Mouse (Mus musculus): ENCODE measurements at regions not wholly inside any gene's neighbourhood (a gene's known extent, or its start where the extent isn't known, plus 50 kb on each side); places are given as distances from the start of the nearest gene placed in this dataset.

DNA sequence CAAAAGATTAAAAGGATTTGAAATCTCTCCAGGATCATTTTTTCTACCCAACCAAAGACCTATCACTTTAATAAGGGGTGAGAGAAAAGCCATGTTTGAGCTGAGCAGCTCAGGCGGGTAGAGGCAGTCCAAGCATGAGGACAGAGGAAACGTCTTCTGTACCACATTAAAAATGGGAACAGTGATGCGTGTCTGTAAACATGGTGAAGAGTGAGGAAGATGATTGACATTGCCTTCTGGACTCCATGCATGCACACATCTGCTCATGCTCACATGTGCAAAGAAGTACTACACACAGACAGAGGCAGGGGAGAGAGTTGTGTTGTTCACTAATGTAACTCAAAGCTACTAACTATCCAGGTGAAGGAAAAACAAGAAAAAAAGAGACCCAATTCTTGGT lies 243.4 kb upstream of the Htr2a start:
- DNase-seq: no peak

DNA sequence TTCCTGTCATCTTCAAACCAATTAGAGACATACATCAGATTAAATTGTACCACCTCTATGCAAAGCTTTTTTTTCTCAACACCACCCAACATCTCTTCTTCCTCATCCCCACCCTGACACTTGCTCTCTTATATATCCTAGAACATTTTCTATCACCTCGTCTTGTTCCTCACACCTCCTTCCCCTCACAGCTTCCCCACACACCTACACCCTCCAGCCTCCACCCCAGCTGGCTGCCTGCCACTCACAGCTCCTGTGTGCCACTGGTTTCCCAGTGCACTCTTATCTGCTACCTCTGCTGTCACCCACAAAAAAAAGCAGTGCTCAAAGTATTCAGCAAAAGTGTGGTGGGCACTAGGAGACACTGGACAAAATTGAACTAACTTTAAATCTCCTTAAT lies 231.2 kb upstream of the Htr2a start:
- DNase-seq: no peak

DNA sequence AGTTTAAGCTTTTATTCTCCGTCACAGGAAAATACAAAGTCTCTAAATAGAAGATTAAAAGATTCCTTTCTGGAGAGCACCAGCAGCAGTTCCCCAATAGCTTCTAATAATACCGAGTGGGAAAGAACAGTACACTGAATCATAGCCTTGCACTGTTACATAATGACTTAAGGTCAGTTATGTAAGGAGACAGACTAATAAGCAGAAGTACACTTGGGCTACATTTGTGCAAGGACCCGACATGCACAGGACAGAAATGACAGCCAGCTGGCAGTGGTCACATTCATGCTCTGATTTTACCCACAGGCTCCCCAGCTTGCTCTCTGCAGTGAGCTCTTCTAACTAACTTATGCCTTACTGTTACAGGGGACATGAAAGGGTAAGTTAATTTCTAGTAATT lies 212.4 kb upstream of the Htr2a start:
- DNase-seq: no peak

DNA sequence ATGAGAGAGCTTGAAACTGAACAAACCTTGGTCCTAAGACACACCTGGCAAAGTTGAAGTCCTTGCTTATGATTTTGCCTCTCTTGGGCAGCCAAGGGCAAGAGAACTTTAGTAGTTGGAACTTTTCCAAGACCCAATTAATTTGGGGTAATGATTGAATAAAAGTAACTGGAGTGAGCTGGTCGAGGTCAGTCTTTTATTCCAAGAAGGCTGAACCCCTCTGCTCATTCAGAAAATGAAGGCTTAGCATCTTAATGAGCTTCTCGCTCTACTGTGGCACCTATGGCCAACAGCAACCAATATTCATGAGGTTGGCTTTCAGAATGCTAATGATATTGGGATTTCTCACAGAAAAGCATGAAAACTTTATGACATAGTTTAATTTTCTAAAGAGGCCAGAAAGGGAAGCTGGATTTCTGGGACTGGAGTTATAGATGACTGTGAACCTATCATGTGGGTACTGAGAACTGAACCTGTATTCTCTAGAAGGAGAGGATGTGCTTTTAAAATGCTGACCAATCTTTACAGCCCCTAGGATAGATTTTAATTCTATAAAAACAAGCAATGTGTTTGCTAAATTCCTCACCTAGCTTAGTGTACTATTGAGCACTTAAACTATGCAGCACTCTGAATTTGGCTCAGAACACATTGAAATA lies 176.5 kb upstream of the Htr2a start:
- no peak for DNase-seq

DNA sequence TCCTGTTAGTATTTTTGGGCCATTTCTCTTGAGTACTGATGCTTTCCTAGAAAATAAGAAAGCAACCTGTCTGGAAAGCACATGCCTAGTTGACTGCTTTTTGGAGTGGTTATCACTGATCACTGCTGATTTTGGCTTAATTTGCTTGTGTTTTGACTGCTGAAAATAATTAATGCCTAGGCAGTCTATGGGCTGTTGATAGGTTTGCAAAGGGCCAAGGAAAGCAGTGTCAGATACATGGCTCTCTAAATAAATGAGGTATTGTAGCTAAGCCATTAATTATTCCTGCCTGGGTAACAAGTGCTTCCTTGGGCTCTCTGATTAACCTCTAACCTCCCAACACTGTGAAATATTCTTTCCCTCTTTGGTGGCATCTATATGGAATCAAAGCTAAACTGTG lies 145.1 kb upstream of the Htr2a start:
- DNase-seq: no peak

DNA sequence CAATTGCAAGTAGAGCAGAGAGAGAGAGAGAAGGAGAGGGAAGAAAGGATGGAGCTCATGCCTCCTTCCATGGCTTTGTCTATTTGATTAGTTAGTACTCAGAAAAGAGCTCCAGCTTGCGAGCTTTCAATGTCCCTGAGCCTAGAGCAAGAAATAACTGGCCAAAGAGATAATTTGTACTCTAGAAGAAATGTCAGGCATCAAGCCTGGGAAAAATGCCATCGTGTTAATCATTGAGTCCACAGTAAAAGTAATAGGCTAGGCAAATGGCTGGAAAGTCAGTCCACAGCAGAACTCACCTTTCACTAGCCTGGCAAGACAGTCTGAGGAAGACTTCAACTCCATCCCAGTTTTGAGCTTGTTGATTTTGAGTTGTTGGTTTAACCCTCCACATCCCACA lies 129.1 kb upstream of the Htr2a start:
- no peak for DNase-seq

DNA sequence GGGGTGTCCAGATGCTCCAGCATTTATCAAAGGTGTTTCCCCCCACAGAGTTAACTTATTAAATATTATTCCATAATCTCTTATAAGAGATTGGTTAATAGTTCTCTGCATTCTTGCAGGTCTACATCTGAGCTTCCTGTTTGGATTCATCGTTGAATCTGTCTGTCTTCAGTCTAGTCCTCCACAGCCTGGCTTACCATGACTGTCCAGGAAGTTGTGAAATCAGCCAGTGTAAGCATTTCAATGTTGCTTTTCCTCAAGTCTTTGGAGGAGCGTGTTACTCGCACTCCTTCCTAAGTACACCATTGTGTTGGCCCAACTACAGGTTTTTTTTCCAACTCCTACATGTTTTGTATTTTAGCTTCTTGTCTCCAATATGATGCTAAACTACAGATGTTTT lies 124.2 kb upstream of the Htr2a start:
- DNase-seq: no peak

DNA sequence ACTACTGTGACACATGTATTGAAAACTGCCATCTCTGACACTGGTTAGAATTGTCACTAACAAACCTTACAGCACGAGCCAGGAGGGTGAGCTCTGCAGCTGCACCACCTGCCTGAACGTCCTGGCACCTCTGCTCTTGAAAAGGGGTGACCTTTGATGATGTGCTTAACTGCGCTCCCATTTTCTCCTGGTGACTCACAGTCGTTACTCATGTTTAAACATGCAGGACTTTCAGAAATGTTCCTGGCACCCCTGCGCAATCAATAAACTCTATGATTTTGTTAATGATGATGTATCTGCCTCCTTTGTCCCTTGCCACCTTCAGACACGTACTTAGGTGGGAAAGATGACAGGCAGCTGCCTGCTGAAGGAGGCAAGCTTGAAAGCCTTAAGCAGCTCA lies 121.1 kb upstream of the Htr2a start:
- DNase-seq: no peak

DNA sequence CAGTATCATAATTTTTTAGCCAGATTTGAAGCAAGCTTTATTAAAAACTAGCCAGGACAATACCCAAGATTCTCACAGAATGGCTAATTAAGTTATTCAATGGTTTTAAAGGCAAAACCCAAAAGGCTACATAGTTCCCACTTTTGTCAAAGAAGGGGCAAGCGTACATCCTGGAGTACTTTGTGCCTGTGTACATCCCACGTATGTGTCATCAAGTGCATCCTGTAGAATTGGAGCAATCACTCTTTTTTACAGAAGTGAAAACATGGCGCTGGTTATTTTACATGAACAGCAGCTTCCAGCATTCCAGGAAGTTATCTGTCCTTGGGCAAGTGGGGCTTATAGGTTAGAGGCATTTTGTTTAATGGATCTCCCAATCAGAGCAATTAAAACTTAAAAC lies 119.0 kb upstream of the Htr2a start:
- no peak for DNase-seq

DNA sequence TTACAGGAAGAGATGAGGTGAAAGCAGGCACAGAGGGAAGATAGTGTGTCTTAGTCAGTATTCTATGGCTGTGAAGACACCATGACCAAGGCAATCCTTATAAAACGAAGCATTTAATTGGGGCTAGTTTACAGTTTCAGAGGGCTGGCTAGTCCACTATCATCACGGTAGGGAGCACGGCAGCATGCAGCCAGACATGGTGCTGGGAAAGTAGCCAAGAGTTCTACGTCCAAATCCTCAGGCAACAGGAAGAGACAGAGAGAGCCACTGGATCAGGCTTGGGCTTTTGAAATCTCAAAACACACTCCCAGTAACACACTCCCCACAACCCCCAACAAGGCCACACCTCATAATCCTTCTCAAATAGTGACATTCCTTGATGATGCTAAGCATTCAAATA lies 113.4 kb upstream of the Htr2a start:
- no peak for DNase-seq

DNA sequence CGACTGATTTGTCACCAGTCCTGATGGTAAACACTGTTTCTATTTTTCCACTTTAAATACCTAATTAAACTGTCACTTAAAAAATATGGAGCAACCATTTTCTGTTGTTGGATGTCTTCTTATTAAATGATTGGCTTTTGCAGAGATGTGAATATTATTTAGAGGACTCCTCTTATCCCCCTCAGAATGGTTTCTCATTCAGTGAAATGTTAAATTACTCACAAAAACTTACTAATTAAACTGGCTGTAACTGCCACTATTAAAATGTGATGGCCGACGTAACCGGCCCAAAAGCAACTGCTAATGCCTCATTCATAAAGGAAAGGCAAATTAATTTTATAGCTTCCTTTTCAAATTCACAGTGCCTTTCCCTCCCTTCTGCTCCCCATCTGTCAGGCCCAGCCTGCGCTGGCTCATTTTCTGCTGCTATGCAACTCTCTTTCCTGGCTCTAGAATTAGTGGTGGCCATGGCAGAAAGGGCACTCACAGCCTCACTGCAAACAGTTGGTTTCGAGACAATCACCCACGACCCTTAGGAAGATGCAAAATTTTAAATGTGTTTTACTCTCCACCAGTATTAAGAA lies 111.2 kb upstream of the Htr2a start:
- no peak for DNase-seq

DNA sequence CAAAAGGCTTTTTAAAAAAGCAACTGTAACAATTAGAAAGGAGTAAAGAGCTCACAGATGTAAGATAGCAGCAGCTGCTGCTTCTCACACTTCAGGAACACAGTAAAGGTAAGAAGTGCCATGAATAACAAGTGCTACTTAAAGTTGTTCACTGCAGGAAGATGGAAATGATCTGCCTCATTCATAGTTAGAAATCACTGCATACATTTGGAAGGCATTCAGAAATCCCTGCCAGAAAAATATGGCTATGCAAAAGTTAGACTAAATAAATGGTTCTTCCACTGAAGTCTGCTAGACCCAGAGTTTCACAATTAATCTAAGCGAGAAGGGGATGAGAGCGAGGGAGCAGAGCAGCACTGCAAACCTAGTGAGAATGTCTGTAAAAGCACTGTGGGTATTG lies 102.5 kb upstream of the Htr2a start:
- DNase-seq: no peak

DNA sequence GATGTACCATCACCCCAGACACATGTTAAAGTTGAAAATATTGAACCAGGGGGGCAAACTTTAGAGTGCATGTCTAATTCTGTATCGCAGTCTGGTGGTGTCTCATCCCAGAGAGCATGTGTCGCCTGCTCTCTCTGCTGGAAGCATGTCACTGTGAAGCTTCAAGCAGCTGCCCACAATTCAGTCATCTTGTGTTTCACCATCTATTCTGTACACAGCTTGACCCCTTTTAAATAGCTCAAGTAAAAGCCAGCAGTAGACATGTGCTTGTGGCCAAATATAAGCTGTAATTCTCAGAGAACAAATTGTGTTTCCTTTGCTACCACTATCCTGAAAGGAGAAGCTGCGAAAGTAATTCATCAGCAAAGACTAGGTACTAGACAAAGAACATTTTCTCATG lies 96.6 kb upstream of the Htr2a start:
- DNase-seq: no peak

DNA sequence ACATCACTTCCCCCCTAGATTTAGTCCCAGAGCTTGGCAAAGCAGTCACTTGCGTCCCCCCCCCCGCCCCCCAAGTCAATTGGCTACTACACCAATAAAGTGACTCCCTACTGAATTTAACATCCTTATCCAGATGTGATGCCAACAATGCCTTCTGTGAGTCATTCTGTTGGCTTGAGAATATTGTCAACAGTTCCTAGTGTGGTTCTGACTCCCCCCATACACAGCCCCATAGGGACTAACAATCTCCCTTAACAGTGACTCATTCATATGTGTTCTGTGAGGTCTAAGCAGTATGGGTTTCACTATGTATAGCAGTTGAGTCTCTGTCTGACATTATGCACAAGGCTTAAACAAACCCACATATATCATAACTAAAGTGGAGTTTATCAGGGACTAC lies 89.5 kb upstream of the Htr2a start:
- no peak for DNase-seq

DNA sequence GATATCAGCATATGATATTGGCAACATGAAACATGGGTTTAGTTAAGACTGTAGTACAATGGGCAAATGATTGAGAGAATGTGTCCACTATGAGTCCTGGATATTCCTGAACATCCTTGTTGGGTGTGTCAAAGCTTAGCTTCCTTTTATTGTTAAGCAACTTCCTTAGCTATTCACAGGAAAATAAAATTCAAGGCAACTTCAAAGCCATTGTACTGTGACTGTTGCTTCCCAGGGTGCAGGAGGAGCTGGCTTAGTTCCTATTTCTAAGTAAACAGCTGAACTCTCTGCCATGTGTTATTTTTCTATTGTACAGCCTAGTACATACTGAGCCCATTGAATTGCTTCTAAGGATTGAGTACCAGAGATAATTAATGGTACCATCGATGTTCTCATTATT lies 87.0 kb upstream of the Htr2a start:
- DNase-seq: no peak

DNA sequence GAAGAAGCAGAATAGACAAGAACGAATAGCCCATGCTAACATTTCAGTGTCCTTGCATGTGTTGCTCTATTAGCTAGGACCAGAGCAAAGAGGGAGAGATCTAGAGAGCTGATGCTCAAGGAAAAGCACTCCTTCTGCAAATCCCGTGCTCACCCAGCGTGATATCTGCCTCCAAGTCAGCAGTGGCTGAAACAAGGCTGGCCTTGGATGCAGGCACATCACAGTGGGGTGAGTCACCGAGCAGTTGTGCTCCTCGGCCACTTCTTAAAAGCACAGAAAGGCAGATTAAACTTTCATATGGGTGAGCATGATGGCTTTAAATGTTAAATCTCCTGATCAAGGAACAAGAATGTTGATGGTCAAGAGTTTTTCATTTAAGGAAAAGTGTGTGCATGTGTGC lies 82.3 kb upstream of the Htr2a start:
- DNase-seq: no peak

Data from thymus, postnatal 14 days (tissue).